Comparison of ENCODE assay signal across 8 mouse cellular contexts in the genomic region with DNA sequence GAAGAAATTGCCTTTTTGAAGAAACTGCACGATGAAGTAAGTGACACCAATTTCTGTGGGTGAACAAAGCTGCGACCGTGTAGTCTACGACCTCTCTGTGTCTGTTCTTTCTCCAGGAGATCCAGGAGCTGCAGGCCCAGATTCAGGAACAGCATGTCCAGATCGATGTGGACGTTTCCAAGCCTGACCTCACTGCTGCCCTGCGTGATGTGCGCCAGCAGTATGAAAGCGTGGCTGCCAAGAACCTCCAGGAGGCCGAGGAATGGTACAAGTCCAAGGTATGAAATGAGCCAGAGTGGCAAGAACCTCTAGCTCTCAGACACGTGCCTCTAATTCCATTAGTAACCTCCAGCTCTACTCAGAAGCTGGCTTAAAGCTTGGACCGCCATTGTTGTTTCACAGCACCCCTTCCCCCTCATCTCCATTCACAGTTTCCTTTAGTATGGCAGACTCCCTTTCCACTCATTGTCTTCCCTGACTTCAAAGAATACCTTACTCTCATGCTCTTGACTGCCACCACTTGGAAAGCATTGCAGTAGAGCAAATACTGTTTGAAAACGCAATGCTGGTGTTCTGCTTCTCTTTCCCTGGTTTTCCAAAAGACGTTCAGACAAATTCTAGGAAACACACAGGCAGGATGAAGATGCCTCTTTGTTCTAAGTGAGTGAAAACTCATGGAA. TPM values are rescaled to one million over a fixed set of nuclear protein-coding genes. Genes with fewer than 3 reads are reported as not detected.
A peak's percentile ranks its signal among the peaks of the same experiment; 100 is the strongest.
DNase-seq lines count a peak whose midpoint lies in the region; ATAC-seq lines count a peak whose summit lies in the region.

No protein-coding gene starts in this region.

- peak overlapping the region; percentile 29; the same call in 1 of the 2 replicates for H3K4me3 ChIP-seq in midbrain, embryonic 10.5 days
- no peak overlapping the region for H3K4me3 ChIP-seq in midbrain, embryonic 15.5 days
- peak overlapping the region; percentile 30 for H3K4me3 ChIP-seq in heart, embryonic 13.5 days

- H3K27ac ChIP-seq in midbrain, embryonic 10.5 days (replicated peaks), result peak overlapping the region; percentile 57; the same call in 1 of the 2 replicates
- no peak overlapping the region for H3K27ac ChIP-seq in midbrain, embryonic 15.5 days
- peak overlapping the region; percentile 36; the same call in 1 of the 2 replicates for H3K27ac ChIP-seq in heart, embryonic 13.5 days (replicated peaks)

- H3K9ac ChIP-seq in midbrain, embryonic 15.5 days, result no peak overlapping the region
- peak overlapping the region; percentile 52 for H3K9ac ChIP-seq in heart, embryonic 13.5 days

- ATAC-seq in midbrain, embryonic 15.5 days (replicated peaks), result no peak
- ATAC-seq in heart, embryonic 13.5 days (ENCODE audit: extremely low read depth, insufficient number of reproducible peaks, low FRiP score, low TSS enrichment), result no peak
- no peak for ATAC-seq in megakaryocyte, adult 5-6 weeks (ENCODE audit: poor library complexity, severe bottlenecking)

- DNase-seq in adrenal gland, postnatal 10 days, result peak; percentile 31
- no peak for DNase-seq in adrenal gland, adult 8-10 months
- peak; percentile 22 for DNase-seq in midbrain, embryonic 10.5 days (ENCODE audit: low spot score)
- peak; percentile 48 for DNase-seq in skeletal muscle tissue, adult 2 months (ENCODE audit: low read depth, low spot score)
- no peak for DNase-seq in urinary bladder, postnatal 4 days (ENCODE audit: low spot score in 2 of 2)

- H3K4me2 ChIP-seq in midbrain, embryonic 15.5 days, result no peak overlapping the region
- H3K4me2 ChIP-seq in heart, embryonic 13.5 days, result peak overlapping the region; percentile 57

- WGBS in midbrain, embryonic 10.5 days, result 76% methylated on average over 14 of the region's 14 CpGs
- WGBS in midbrain, embryonic 15.5 days, result 54% methylated on average over 14 of the region's 14 CpGs
- 66% methylated on average over 14 of the region's 14 CpGs for WGBS in heart, embryonic 13.5 days

- peaks cover 79% of the 10 kb centered on the region for H3K36me3 ChIP-seq in midbrain, embryonic 10.5 days
- 0 out of 2 replicates have a peak, but pooled peaks cover 5% of the 10 kb centered on the region for H3K36me3 ChIP-seq in midbrain, embryonic 15.5 days (replicated peaks)
- H3K36me3 ChIP-seq in heart, embryonic 13.5 days, result peaks cover 73% of the 10 kb centered on the region

- peaks cover 36% of the 10 kb centered on the region for H3K4me1 ChIP-seq in midbrain, embryonic 10.5 days
- peaks cover 19% of the 10 kb centered on the region for H3K4me1 ChIP-seq in midbrain, embryonic 15.5 days
- peaks cover 23% of the 10 kb centered on the region for H3K4me1 ChIP-seq in heart, embryonic 13.5 days

- H3K27me3 ChIP-seq in midbrain, embryonic 10.5 days (ENCODE audit: low read depth, poor library complexity, severe bottlenecking), result no peaks in the 10 kb centered on the region
- H3K27me3 ChIP-seq in midbrain, embryonic 15.5 days (replicated peaks), result no peaks in the 10 kb centered on the region
- H3K27me3 ChIP-seq in heart, embryonic 13.5 days (replicated peaks), result no peaks in the 10 kb centered on the region

- no peaks in the 10 kb centered on the region for H3K9me3 ChIP-seq in midbrain, embryonic 10.5 days (replicated peaks)
- H3K9me3 ChIP-seq in midbrain, embryonic 15.5 days, result no peaks in the 10 kb centered on the region
- H3K9me3 ChIP-seq in heart, embryonic 13.5 days, result no peaks in the 10 kb centered on the region

RNA-seq across cellular contexts. Expression of gene Vim, which starts 4.9 kb away (rescaled TPM):
- total RNA-seq in adrenal gland, postnatal 10 days (2021), result 100 to 1,000 TPM; 595 to 607 TPM
- 100 to 1,000 TPM; 106 to 291 (median 155) TPM for total RNA-seq in adrenal gland, adult 8-10 months (2022)
- polyA plus RNA-seq in midbrain, embryonic 10.5 days (2016; fragmentation: Nextera tagmentation; extraction: Ambion mirVana), result 1,116 and 1,227 TPM in 2 replicates
- polyA plus RNA-seq in midbrain, embryonic 15.5 days (2015; fragmentation: Nextera tagmentation; extraction: Ambion mirVana), result 395 and 414 TPM in 2 replicates
- 968 and 987 TPM in 2 replicates for polyA plus RNA-seq in heart, embryonic 13.5 days (2015; fragmentation: Nextera tagmentation; extraction: Ambion mirVana)
- 3,013 and 3,476 TPM in 2 replicates for total RNA-seq in megakaryocyte, adult 5-6 weeks (2015)
- 2,898 and 3,189 TPM in 2 replicates for total RNA-seq in megakaryocyte, adult 5-6 weeks (2017)

RNA-seq across cellular contexts. Expression of gene Trdmt1, which starts 34.1 kb away (rescaled TPM):
- total RNA-seq in adrenal gland, postnatal 10 days (2021), result 1 to 10 TPM; 5.7 to 9.6 TPM
- total RNA-seq in adrenal gland, adult 8-10 months (2022), result 1 to 10 TPM; 3.6 to 8.0 (median 5.1) TPM
- polyA plus RNA-seq in midbrain, embryonic 10.5 days (2016; fragmentation: Nextera tagmentation; extraction: Ambion mirVana), result 9.3 and 9.5 TPM in 2 replicates
- 6.3 and 8.0 TPM in 2 replicates for polyA plus RNA-seq in midbrain, embryonic 15.5 days (2015; fragmentation: Nextera tagmentation; extraction: Ambion mirVana)
- 9.3 and 9.4 TPM in 2 replicates for polyA plus RNA-seq in heart, embryonic 13.5 days (2015; fragmentation: Nextera tagmentation; extraction: Ambion mirVana)
- 11.9 and 15.6 TPM in 2 replicates for total RNA-seq in megakaryocyte, adult 5-6 weeks (2015)
- total RNA-seq in megakaryocyte, adult 5-6 weeks (2017), result 16.5 and 21.9 TPM in 2 replicates

Comparison
In these comparisons a context has a peak if more than half of its experiments do, and no peak if none do; other contexts are left out.
1. DNase-seq: peak in adrenal gland, postnatal 10 days (single experiment), midbrain, embryonic 10.5 days (single experiment) and skeletal muscle tissue, adult 2 months (single experiment); none in adrenal gland, adult 8-10 months (single experiment) and urinary bladder, postnatal 4 days (0 of 2).
2. RNA of gene Vim, which starts 4.9 kb away (total RNA-seq): 2,898 to 3,476 TPM in megakaryocyte, adult 5-6 weeks; 595 to 607 TPM in adrenal gland, postnatal 10 days and 106 to 291 TPM in adrenal gland, adult 8-10 months; every median in the first group is over 4 times any median in the second.